Mouse (Mus musculus) erythroblast, adult 5-6 weeks (primary cell): ENCODE results near the gene Mdm1. TPM values are rescaled to one million over a fixed set of nuclear protein-coding genes. Genes with fewer than 3 reads are reported as not detected.
"Not testable (repeated sequence)": the region's sequence is repeated elsewhere in the genome, so short reads cannot be mapped to it uniquely, and the experiment has no call there.

Experiments used
- ATAC-seq: replicated peaks from 2 replicates; pipeline ENCODE4 v1.8.0; 2016; ENCODE audit warnings: moderate number of reproducible peaks, mild to moderate bottlenecking, moderate TSS enrichment, inconsistent platforms; ENCODE audit not compliant: poor library complexity, low FRiP score, severe bottlenecking
- total RNA-seq, 2 experiments: library from RNA; stranded (forward) in 1 of 2; stranded (reverse) in 1 of 2; fragments of 150-400 nt in 1 of 2; fragments of 200-764, 138-1000 nt in 1 of 2; gene quantifications; 2 replicates each; pipeline versions ENCODE4 v1.2.3 to v1.2.4; 2015 to 2017; ENCODE audit warnings: low replicate concordance in 2 of 2

Gene Mdm1
- total RNA-seq, 2 experiments from 2014 or later = 7.3 to 14.8 TPM

- not testable (repeated sequence) for ATAC-seq
Measured at GRCm38 (mm10) chr10:118195150-118195549, 53.5 kb downstream of the Mdm1 start.

GRCm38 (mm10) chr10:118204642-118205041 is 63.0 kb downstream of the Mdm1 start, which contains the start of gene Il22:
Il22 (plus strand) TSS chr10:118204942.
- no peak for ATAC-seq

- not testable (repeated sequence) for ATAC-seq
Measured at GRCm38 (mm10) chr10:118215719-118216393, 74.2 kb downstream of the Mdm1 start.

Other genes starting within 250 kb of the Mdm1 start
- gene Il22, start 63.1 kb downstream of the Mdm1 start, total RNA-seq (2015; ENCODE audit: low replicate concordance) = not detected in 2 replicates
- gene Il22, start 63.1 kb downstream of the Mdm1 start, total RNA-seq (2017; ENCODE audit: low replicate concordance) = not detected in 2 replicates
- gene Gm32717, start 99.0 kb downstream of the Mdm1 start, total RNA-seq (2015; ENCODE audit: low replicate concordance) = not detected in 2 replicates
- gene Gm32717, start 99.0 kb downstream of the Mdm1 start, total RNA-seq (2017; ENCODE audit: low replicate concordance) = 0.28 TPM in 1 of 2 replicates, not detected in the other
- gene Gm32802, start 116.9 kb downstream of the Mdm1 start, total RNA-seq (2015; ENCODE audit: low replicate concordance) = not detected in 2 replicates
- 0.28 TPM in 1 of 2 replicates, not detected in the other for gene Gm32802, start 116.9 kb downstream of the Mdm1 start, total RNA-seq (2017; ENCODE audit: low replicate concordance)
- not detected in 2 replicates for gene Iltifb, start 153.2 kb downstream of the Mdm1 start, total RNA-seq (2015; ENCODE audit: low replicate concordance)
- not detected in 2 replicates for gene Iltifb, start 153.2 kb downstream of the Mdm1 start, total RNA-seq (2017; ENCODE audit: low replicate concordance)
- not detected in 2 replicates for gene Gm9040, start 185.2 kb downstream of the Mdm1 start, total RNA-seq (2015; ENCODE audit: low replicate concordance)
- 0.17 TPM in 1 of 2 replicates, not detected in the other for gene Gm9040, start 185.2 kb downstream of the Mdm1 start, total RNA-seq (2017; ENCODE audit: low replicate concordance)
- not detected in 2 replicates for gene Gm9044, start 190.6 kb downstream of the Mdm1 start, total RNA-seq (2015; ENCODE audit: low replicate concordance)
- 0.17 TPM in 1 of 2 replicates, not detected in the other for gene Gm9044, start 190.6 kb downstream of the Mdm1 start, total RNA-seq (2017; ENCODE audit: low replicate concordance)
- gene Gm9045, start 196.0 kb downstream of the Mdm1 start, total RNA-seq (2015; ENCODE audit: low replicate concordance) = not detected in 2 replicates
- gene Gm9045, start 196.0 kb downstream of the Mdm1 start, total RNA-seq (2017; ENCODE audit: low replicate concordance) = 0.26 TPM in 1 of 2 replicates, not detected in the other
- gene Gm9046, start 201.4 kb downstream of the Mdm1 start, total RNA-seq (2015; ENCODE audit: low replicate concordance) = not detected in 2 replicates
- gene Gm9046, start 201.4 kb downstream of the Mdm1 start, total RNA-seq (2017; ENCODE audit: low replicate concordance) = not detected in 2 replicates
- gene Gm9048, start 206.9 kb downstream of the Mdm1 start, total RNA-seq (2015; ENCODE audit: low replicate concordance) = not detected in 2 replicates
- gene Gm9048, start 206.9 kb downstream of the Mdm1 start, total RNA-seq (2017; ENCODE audit: low replicate concordance) = not detected in 2 replicates
- gene Gm9049, start 212.3 kb downstream of the Mdm1 start, total RNA-seq (2015; ENCODE audit: low replicate concordance) = not detected in 2 replicates
- gene Gm9049, start 212.3 kb downstream of the Mdm1 start, total RNA-seq (2017; ENCODE audit: low replicate concordance) = 0.26 TPM in 1 of 2 replicates, not detected in the other